11 mouse cellular contexts compared by ENCODE assay signal in genomic region chr15:102802265-102802813, GRCm38 (mm10).
DNase-seq lines count a peak whose midpoint lies in the region; ATAC-seq and TF ChIP-seq lines count a peak whose summit lies in the region.
"Had no signal": no experiment of that assay in that cellular context is flagged by ENCODE, and none has a peak within 500 bp of the region (broad histone marks: within the 10 kb centered on the region; RNA-seq: fewer than 3 reads in every experiment).

No protein-coding gene starts in this region.

- H3K4me1 ChIP-seq in embryonic facial prominence, embryonic 14.5 days (ENCODE audit: control insufficient read depth, insufficient read depth, low read length) = no peaks in the 10 kb centered on the region
- H3K4me1 ChIP-seq in embryonic facial prominence, embryonic 10.5 days = no peaks in the 10 kb centered on the region
- no peaks in the 10 kb centered on the region for H3K4me1 ChIP-seq in lung, adult 2 months (ENCODE audit: control insufficient read depth, insufficient read depth, low read length)
- peaks cover 8% of the 10 kb centered on the region; the same call in 1 of the 2 replicates for H3K4me1 ChIP-seq in midbrain, postnatal 0 days (ENCODE audit: insufficient read depth, low read length)

- TF ChIP-seq POLR2A in lung, adult 2 months (IDR thresholded peaks at IDR 0.05; ENCODE audit: borderline replicate concordance, extremely low read depth, low read depth, low read length) = no peak

- peak; percentile 33 for DNase-seq in embryonic facial prominence, embryonic 14.5 days (ENCODE audit: low spot score)
- DNase-seq in embryonic facial prominence, embryonic 10.5 days (ENCODE audit: low spot score) = no peak
- peak; percentile 6 for DNase-seq in lung, postnatal 36 days
- no peak for DNase-seq in lung, adult 2 months
- peak; percentile 26 for DNase-seq in adrenal gland, postnatal 25 days
- peak; percentile 74 to 79 for DNase-seq in right cerebral cortex, adult 2 months (ENCODE audit: low spot score in 2 of 2)
- no peak for DNase-seq in midbrain, postnatal 0 days (ENCODE audit: low spot score)
- no peak for DNase-seq in cerebellum, postnatal 25 days
- DNase-seq: B cell, adult 2 months; embryo, embryonic 11 days; kidney, postnatal 14 days had no signal

- 61% methylated on average over 8 of the region's 8 CpGs for WGBS in embryonic facial prominence, embryonic 14.5 days
- 74% methylated on average over 8 of the region's 8 CpGs for WGBS in embryonic facial prominence, embryonic 10.5 days
- 51% methylated on average over 8 of the region's 8 CpGs for WGBS in lung, adult 2 months
- WGBS in midbrain, postnatal 0 days = 66% methylated on average over 8 of the region's 8 CpGs

- TF ChIP-seq CTCF in lung, adult 2 months (IDR thresholded peaks at IDR 0.05; ENCODE audit: insufficient read depth, low read length) = no peak
- no peak for TF ChIP-seq CTCF in midbrain, postnatal 0 days (IDR thresholded peaks at IDR 0.05)

- H3K27me3 ChIP-seq in embryonic facial prominence, embryonic 14.5 days (replicated peaks; ENCODE audit: control insufficient read depth, insufficient read depth, low read length) = peaks cover 11% of the 10 kb centered on the region
- H3K27me3 ChIP-seq in embryonic facial prominence, embryonic 10.5 days (replicated peaks; ENCODE audit: low read depth, poor library complexity, severe bottlenecking) = peaks cover 20% of the 10 kb centered on the region
- no peaks in the 10 kb centered on the region for H3K27me3 ChIP-seq in midbrain, postnatal 0 days (ENCODE audit: insufficient read depth, low read length)

- no peak overlapping the region for H3K27ac ChIP-seq in embryonic facial prominence, embryonic 14.5 days (replicated peaks; ENCODE audit: low read depth, low read length)
- H3K27ac ChIP-seq in embryonic facial prominence, embryonic 10.5 days (replicated peaks) = no peak overlapping the region
- no peak overlapping the region for H3K27ac ChIP-seq in midbrain, postnatal 0 days (ENCODE audit: low read depth, low read length)

- H3K9me3 ChIP-seq in embryonic facial prominence, embryonic 14.5 days (ENCODE audit: control insufficient read depth, low read length) = no peaks in the 10 kb centered on the region
- no peaks in the 10 kb centered on the region for H3K9me3 ChIP-seq in embryonic facial prominence, embryonic 10.5 days
- H3K9me3 ChIP-seq in midbrain, postnatal 0 days (ENCODE audit: low read length) = no peaks in the 10 kb centered on the region

- no peak overlapping the region for H3K9ac ChIP-seq in embryonic facial prominence, embryonic 14.5 days (ENCODE audit: low read depth, low read length)
- H3K9ac ChIP-seq in midbrain, postnatal 0 days (replicated peaks; ENCODE audit: low read length, poor library complexity, severe bottlenecking) = no peak overlapping the region

- no peaks in the 10 kb centered on the region for H3K36me3 ChIP-seq in embryonic facial prominence, embryonic 14.5 days (ENCODE audit: control insufficient read depth, insufficient read depth, low read length)
- no peaks in the 10 kb centered on the region for H3K36me3 ChIP-seq in embryonic facial prominence, embryonic 10.5 days (replicated peaks)
- no peaks in the 10 kb centered on the region for H3K36me3 ChIP-seq in midbrain, postnatal 0 days (ENCODE audit: insufficient read depth, low read length)

- H3K4me2 ChIP-seq in embryonic facial prominence, embryonic 14.5 days (ENCODE audit: low read depth, low read length) = no peak overlapping the region
- H3K4me2 ChIP-seq in midbrain, postnatal 0 days (ENCODE audit: low read depth, low read length, poor library complexity, severe bottlenecking) = no peak overlapping the region

- H3K4me3 ChIP-seq in embryonic facial prominence, embryonic 14.5 days (ENCODE audit: low read depth, low read length) = no peak overlapping the region
- no peak overlapping the region for H3K4me3 ChIP-seq in embryonic facial prominence, embryonic 10.5 days
- H3K4me3 ChIP-seq in lung, adult 2 months (replicated peaks; ENCODE audit: extremely low read depth, low read depth, low read length) = no peak overlapping the region
- H3K4me3 ChIP-seq in midbrain, postnatal 0 days (ENCODE audit: low read depth, low read length) = no peak overlapping the region

- no peak for ATAC-seq in embryonic facial prominence, embryonic 14.5 days (ENCODE audit: low read depth)
- ATAC-seq in midbrain, postnatal 0 days (ENCODE audit: low FRiP score) = no peak

Comparison
In these comparisons a context has a peak if more than half of its experiments do, and no peak if none do; other contexts are left out.
1. DNase-seq: peak in embryonic facial prominence, embryonic 14.5 days (single experiment), lung, postnatal 36 days (single experiment), adrenal gland, postnatal 25 days (single experiment) and right cerebral cortex, adult 2 months (2 of 2); none in embryonic facial prominence, embryonic 10.5 days (single experiment), lung, adult 2 months (single experiment), midbrain, postnatal 0 days (single experiment) and cerebellum, postnatal 25 days (0 of 2).